Mouse (Mus musculus) ES-E14 (cell line): ENCODE measurements around the gene Mmd2. TPM values are rescaled to one million over a fixed set of nuclear protein-coding genes. Genes with fewer than 3 reads are reported as not detected.

Source experiments
- DNase-seq: peaks from one replicate; pipeline ENCODE4 v3.0.0-alpha.2; 2013; ENCODE audit warnings: low read depth, low spot score
- H3K27ac ChIP-seq: 2 replicates; pipeline ENCODE4 v1.5.1; 2012; ENCODE audit warnings: low read depth, mild to moderate bottlenecking, low read length, moderate library complexity, mixed read lengths; ENCODE audit not compliant: poor library complexity, insufficient read depth, severe bottlenecking
- H3K36me3 ChIP-seq: 2 replicates; pipeline ENCODE4 v1.6.1; 2012; ENCODE audit warnings: mild to moderate bottlenecking, low read length, moderate library complexity, mixed read lengths; ENCODE audit not compliant: control insufficient read depth, poor library complexity, insufficient read depth, severe bottlenecking
- H3K4me1 ChIP-seq, 2 experiments: fragments of 150-350 bp in 1 of 2; sonication (generic) in 1 of 2; 2 replicates each; pipeline ENCODE4 v1.6.1; 2012; ENCODE audit warnings: low read length in 2 of 2, mild to moderate bottlenecking in 1 of 2, mixed read lengths in 1 of 2; ENCODE audit not compliant: control insufficient read depth in 2 of 2, insufficient read depth in 2 of 2, poor library complexity in 1 of 2
- H3K4me3 ChIP-seq, 2 experiments: fragments of 150-350 bp in 1 of 2; sonication (generic) in 1 of 2; 2 replicates each; pipeline ENCODE4 v1.5.1; 2012; ENCODE audit warnings: low read length in 2 of 2, low read depth in 1 of 2, mild to moderate bottlenecking in 1 of 2, mixed read lengths in 1 of 2; ENCODE audit not compliant: insufficient read depth in 1 of 2, poor library complexity in 1 of 2, severe bottlenecking in 1 of 2
- H3K9ac ChIP-seq: 2 replicates; pipeline ENCODE4 v1.6.1; 2012; ENCODE audit warnings: low read depth, mild to moderate bottlenecking, low read length, mixed read lengths; ENCODE audit not compliant: poor library complexity, insufficient read depth, severe bottlenecking
- H3K9me3 ChIP-seq: fragments of 150-350 bp; sonication (generic); 2 replicates; pipeline ENCODE4 v1.6.1; 2012; ENCODE audit warnings: low read depth, mild to moderate bottlenecking, low read length; ENCODE audit not compliant: control insufficient read depth, insufficient read depth
- CHD2 ChIP-seq: IDR thresholded peaks from 2 replicates; pipeline ENCODE4 v1.6.1; 2014; ENCODE audit warnings: mild to moderate bottlenecking, low read depth, low read length, inconsistent platforms
- HCFC1 ChIP-seq: IDR thresholded peaks from 2 replicates; pipeline ENCODE4 v1.6.1; 2012; ENCODE audit warnings: low read length, inconsistent platforms, borderline replicate concordance; ENCODE audit not compliant: insufficient read depth
- MAFK ChIP-seq: IDR thresholded peaks from 2 replicates; pipeline ENCODE4 v1.6.1; 2014; ENCODE audit warnings: mild to moderate bottlenecking, low read depth, low read length, inconsistent platforms; ENCODE audit not compliant: insufficient read depth
- ZC3H11A ChIP-seq: IDR thresholded peaks from 2 replicates; pipeline ENCODE4 v1.6.1; 2012; ENCODE audit warnings: low read depth, mild to moderate bottlenecking, inconsistent platforms, low read length, borderline replicate concordance
- ZNF384 ChIP-seq: IDR thresholded peaks from 2 replicates; pipeline ENCODE4 v1.6.1; 2012; ENCODE audit warnings: low read depth, low read length, inconsistent platforms
- in situ Hi-C, 2 experiments: fragments of 600-800 bp; cut with MboI; formaldehyde crosslinking; loops; one replicate each; pipeline ENCODE4 v1.15.1; 2025; ENCODE audit warnings: low sequenced_read_pairs in 2 of 2, inconsistent platforms in 1 of 2; ENCODE audit not compliant: unreplicated experiment in 2 of 2
- total RNA-seq: library from RNA; depleted of rRNA; stranded (reverse); fragments of 300-350 nt; gene quantifications from 2 replicates; pipeline ENCODE4 v1.2.3, GENCODE M21; 2012

The Mmd2 gene
- total RNA-seq, 1 experiment, result 2.2 TPM

DNA sequence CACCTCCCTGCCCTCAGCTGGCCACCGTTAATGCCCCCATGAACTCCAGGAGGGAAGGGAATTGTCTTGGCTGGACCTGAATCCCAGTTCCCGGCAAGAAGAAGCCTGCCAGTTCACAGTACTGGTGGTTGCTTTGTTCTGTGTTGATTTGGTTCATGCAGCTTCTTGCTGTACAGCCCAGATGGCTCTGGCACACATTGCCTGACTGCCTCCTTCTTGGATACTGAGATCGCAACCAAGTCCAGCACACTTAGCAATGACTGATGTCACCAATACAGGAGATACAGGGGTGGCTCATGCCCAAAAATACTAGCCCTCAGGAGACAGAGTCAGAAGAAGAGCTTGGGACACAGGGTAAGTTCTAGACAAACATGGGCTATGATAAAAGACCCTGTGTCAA lies 12.9 kb downstream of the Mmd2 start:
- no peak for TF ChIP-seq ZC3H11A
- no peak for DNase-seq

DNA sequence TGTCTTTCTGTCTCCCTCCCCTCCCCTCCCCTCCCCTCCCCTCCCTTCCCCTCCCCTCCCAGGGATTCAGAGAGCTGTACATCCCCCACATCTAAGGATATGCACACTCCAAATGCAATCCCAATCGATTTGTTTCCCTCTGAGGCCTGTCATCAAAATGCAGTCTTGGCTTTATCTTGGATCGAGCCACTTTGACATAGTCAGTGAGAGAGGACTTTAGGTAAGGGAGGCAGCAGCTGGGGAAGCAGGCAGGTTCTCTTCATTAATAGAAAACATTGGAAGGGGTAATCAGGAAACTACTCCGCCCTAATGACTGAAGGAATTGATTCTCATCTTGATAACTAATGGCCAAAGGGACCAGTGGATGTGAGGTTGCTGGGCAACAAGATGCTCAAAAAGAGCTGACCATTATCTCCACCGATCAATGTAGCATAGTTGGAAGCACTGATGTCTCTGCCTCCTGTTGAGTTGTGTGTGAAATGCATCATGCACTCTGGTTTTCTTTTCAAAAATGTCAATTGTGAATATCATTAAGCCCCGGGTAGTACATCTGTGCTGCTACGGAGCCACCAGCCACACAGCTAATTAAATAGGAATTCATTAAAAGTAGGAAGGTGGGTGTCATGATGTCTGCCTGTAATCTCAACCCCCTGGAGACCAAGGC lies 17.5 kb downstream of the Mmd2 start:
- Histone ChIP-seq H3K27ac (no peak overlapping the region; the same call in 1 of the 2 replicates), H3K9me3 (no peaks in the 10 kb centered on the region), H3K9ac (no peak overlapping the region), H3K4me3 (no peak overlapping the region), H3K4me1 (peaks cover 0 to 14% of the 10 kb centered on the region in 2 experiments; a peak in 2 of 4 replicates), H3K36me3 (no peaks in the 10 kb centered on the region)
- TF ChIP-seq CHD2 (no peak), MAFK (no peak), ZNF384 (no peak), ZC3H11A (no peak)
- in situ Hi-C loops, result no loop called here
- DNase-seq, result no peak

More for the DNA sequence above, 12.9 kb downstream of the Mmd2 start:
- H3K27ac ChIP-seq, result no peak overlapping the region
- H3K36me3 ChIP-seq, result no peaks in the 10 kb centered on the region
- 0 out of 4 replicates have a peak, but pooled peaks cover 0 to 4% of the 10 kb centered on the region in 2 experiments for H3K4me1 ChIP-seq
- H3K9ac ChIP-seq, result no peak overlapping the region
- H3K4me3 ChIP-seq, result no peak overlapping the region
- in situ Hi-C loops, result no loop called here
- no peaks in the 10 kb centered on the region for H3K9me3 ChIP-seq

DNA sequence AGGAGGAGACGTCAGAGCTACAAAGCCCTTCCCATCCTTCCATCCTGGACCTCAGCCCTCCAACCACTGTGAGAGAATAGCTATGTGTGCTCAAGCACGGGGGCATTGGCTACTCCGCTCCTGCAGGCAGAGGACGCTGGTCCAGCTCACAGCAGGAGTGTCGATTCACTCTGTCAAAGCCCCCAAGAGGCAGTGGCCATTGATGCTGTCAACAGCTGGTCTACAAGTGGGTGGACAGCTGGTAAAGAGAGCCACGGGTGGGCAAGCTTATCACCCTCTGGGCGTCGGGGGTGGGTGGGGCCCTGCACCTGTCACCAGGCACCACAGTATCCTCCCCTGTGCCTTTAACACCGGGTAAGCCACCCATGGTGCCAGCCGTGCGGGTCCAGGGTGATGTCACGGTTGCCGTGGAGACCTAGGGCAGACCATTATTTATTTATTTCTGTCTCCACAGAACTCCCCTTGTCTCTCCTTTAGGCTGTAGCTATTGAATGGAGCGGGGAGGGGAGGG lies 24.9 kb downstream of the Mmd2 start:
- Histone ChIP-seq H3K27ac (no peak overlapping the region), H3K9ac (no peak overlapping the region), H3K4me1 (peaks cover 0 to 5% of the 10 kb centered on the region in 2 experiments; a peak in 1 of 4 replicates), H3K4me3 (no peak overlapping the region), H3K36me3 (no peaks in the 10 kb centered on the region), H3K9me3 (no peaks in the 10 kb centered on the region)
- DNase-seq, result no peak
- TF ChIP-seq HCFC1 (no peak), ZNF384 (no peak), ZC3H11A (no peak), MAFK (no peak), CHD2 (no peak)
- in situ Hi-C loops, result no loop called here

GRCm38 (mm10) chr5:142581517-142581916 lies 27.1 kb downstream of the Mmd2 start:
- Histone ChIP-seq H3K36me3 (no peaks in the 10 kb centered on the region), H3K4me1 (peaks cover 0 to 5% of the 10 kb centered on the region in 2 experiments; a peak in 1 of 4 replicates), H3K27ac (no peak overlapping the region), H3K9me3 (no peaks in the 10 kb centered on the region), H3K4me3 (no peak overlapping the region), H3K9ac (no peak overlapping the region)
- DNase-seq, result peak; percentile 67
- in situ Hi-C loops, result no loop called here
- TF ChIP-seq ZC3H11A, result peak; percentile 49; the same call in 1 of the 2 replicates
- no peak for TF ChIP-seq ZNF384
- TF ChIP-seq CHD2, result no peak
- TF ChIP-seq MAFK, result no peak
- no peak for TF ChIP-seq HCFC1
